Mouse (Mus musculus) erythroblast, adult 5-6 weeks (primary cell): ENCODE measurements around the gene Alox12. TPM values are rescaled to one million over a fixed set of nuclear protein-coding genes. Genes with fewer than 3 reads are reported as not detected.

Experiments used
- ATAC-seq: replicated peaks from 2 replicates; pipeline ENCODE4 v1.8.0; 2016; ENCODE audit warnings: moderate number of reproducible peaks, mild to moderate bottlenecking, moderate TSS enrichment, inconsistent platforms; ENCODE audit not compliant: poor library complexity, low FRiP score, severe bottlenecking
- total RNA-seq, 2 experiments: library from RNA; stranded (forward) in 1 of 2; stranded (reverse) in 1 of 2; fragments of 150-400 nt in 1 of 2; fragments of 200-764, 138-1000 nt in 1 of 2; gene quantifications; 2 replicates each; pipeline versions ENCODE4 v1.2.3 to v1.2.4; 2015 to 2017; ENCODE audit warnings: low replicate concordance in 2 of 2

Alox12 gene
- total RNA-seq, 2 experiments from 2014 or later, result 2.3 TPM; not detected in 1

DNA sequence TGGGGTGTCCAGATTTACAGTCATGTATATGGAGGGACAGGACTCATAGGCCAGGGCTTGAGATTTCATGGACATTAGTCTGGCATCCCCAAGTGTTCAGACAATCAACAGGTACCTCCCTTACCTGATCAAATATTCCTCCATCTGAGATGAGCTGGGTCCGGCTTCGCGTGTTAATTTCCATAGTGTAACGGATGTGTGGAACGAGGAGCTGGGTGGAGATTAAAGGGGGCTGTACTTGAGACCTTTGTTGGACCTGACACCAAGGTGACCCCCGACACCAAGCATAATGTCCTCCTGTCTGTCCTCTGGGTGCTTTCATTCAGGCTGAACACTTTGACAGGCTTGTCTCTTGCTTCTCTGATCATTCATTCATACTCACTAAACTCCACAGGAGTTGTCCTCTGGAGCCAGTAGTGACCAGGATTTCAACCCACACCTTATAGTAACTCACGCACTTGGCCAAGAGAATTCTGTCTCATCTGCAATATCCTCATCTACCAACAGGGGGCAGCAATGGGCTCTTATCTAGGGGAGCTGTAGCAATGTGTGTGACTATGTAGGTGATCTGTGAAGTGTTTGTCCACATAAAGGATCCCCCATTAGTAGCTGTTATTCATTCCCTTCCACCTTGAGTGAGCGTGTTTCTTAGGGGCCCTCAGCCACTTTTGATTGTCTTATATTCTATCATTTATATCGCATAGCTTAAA is 7.9 kb downstream of the Alox12 start:
- ATAC-seq, result peak; percentile 69; the same call in 1 of the 2 replicates

DNA sequence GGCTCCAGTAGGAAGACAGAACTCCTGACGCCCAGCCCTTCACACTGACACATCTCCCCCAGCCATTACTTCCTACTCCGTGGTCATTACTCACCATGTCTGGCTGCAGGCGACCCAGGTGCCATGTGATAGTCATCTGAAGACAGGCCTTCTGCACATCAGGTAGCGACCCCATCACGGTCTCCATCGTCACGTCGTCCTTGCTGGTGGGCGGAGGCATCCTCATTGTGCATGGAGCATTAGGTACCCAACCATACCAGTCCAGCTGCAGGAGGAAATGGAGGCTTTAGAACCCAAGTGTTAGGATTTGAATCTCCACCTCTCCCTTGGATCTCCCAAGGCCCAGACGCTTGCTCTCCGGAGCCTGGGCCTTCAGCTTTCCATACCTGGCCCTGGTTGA is 12.6 kb downstream of the Alox12 start:
- ATAC-seq, result no peak

DNA sequence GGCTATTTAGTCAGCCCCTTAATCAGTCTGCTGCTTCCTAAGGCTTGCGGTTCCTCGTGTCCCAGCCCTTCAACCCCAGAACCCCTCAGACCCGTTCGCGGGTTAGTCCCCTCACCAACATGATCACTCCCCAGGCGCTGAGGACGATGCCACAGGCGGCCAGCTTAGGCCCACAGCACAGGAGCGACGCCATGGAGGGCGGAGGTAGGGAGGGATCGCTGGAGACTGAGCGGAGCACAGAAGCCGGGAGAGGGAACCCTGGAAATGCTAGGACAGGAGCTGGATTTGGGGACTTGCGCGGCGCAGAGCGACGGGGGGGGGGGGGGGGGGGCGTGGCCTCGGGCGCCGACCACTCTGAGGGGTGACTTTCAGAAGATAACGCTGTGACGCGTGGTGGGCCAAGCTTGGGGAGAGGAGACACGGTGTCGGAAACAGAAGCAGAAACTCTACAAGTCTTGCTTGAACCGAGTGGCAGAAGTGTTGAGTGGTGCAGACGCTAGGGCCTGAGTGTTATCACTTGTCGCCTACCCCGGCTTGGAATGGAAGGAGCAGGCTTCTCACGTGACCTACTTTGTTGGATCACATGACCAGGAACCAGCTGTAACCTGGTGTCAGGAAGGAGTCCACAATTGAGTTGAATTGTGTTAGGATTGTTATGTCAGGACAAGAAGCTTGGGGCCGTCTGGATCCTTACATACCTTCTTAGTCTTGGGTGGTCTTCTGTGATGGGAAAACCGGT is 15.4 kb downstream of the Alox12 start, which contains the start of the genes Gm21988 and Rnasek:
Gene Gm21988, minus strand, starts transcription at position 290 of the 739 bp plus-strand sequence.
Gene Rnasek, minus strand, starts transcription at position 302 of the 739 bp plus-strand sequence.
- peak; percentile 71 for ATAC-seq

- peak; percentile 18 for ATAC-seq
Measured at GRCm38 (mm10) chr11:70238591-70239440, 16.3 kb downstream of the Alox12 start.

GRCm38 (mm10) chr11:70237457-70238167 is 17.5 kb downstream of the Alox12 start, which contains the start of gene 0610010K14Rik:
Gene 0610010K14Rik (minus strand): TSS chr11:70237914.
- ATAC-seq, result peak; percentile 84

DNA sequence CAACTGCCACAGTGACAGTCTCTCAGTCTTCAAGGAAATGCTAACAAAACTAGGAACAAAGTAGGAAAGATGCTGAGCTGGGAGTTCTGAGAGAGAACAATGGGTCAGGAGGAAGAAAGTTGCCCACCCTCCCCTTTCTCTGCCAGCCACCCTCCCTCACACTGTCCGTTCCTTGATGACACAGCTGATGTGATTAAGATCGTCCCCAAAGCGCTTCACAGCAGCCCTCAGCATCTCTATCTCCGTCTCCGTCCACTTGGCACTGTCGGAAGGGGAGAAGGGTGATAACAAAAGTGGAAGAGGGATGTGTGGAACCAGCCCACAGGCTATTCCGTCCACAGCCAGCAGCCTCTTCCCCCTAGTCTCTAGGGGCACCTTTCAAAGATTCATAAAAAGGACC is 18.4 kb downstream of the Alox12 start:
- ATAC-seq, result no peak

GRCm38 (mm10) chr11:70235254-70235900 is 19.8 kb downstream of the Alox12 start:
- ATAC-seq, result no peak

GRCm38 (mm10) chr11:70234497-70234896 is 20.7 kb downstream of the Alox12 start:
- ATAC-seq, result no peak

DNA sequence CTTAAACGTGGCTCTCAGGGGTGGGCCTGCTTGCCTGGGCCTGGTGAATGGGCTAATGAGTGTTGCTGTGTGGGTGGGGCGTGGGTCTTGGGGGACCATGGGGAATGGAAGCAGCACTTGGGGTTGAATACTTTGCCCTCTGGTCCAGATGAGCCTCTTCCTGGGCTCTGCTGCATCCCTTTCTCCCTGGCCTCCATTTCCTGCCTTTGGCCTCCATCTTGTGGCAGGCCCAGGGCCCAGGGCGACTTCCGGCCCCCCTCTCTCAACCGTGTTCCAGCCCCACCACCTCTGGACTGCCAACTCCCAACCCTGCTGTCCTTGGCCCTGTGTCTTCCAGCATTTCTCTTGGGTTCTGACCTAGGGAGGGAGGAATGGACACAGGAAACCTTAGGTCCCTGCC is 21.1 kb downstream of the Alox12 start:
- ATAC-seq, result no peak

GRCm38 (mm10) chr11:70233016-70233415 is 22.1 kb downstream of the Alox12 start:
- no peak for ATAC-seq

DNA sequence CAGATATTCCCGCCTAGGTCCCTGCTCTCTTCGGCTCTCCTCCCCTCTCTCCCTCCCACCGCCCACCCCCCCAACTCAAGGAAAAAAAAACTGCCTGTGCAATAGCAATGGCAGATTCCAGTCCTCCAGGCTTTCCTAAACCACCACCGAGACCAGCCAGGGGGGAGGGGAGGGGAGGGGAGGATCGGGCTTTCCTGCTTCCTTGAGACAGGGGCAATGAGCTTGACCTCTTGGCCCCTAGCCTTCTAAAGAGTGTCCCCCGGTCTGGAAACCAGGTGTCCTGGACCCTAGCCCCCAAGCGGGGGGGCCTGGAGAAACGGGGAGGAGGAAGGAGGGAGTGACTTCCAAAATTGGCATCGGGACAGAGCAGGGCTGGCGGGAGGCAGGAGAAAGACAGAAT is 22.6 kb downstream of the Alox12 start:
- ATAC-seq, result no peak

DNA sequence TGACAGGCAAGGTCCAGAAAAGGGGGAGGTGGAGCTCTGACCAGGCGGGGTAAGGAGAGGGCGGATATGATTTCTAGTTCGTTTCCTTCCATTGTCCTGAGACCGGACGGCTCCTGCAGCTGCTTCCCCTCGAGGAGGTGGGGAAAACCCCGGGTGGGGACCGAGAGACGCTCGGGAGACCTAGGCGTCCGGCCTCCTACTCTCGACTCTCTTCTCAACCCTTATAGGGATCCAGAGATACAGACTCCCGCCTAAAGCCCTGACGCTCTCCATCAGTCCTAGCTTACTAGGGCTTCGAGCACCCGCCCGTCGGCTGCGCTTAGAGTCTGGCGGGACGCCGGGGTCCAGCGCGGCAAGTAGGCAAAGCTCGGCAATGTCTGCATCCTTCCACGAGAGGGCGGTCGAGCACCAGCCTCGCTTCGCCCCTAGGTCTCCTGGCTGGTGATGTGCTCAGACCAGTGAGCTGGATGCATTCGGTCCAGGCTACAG is 24.9 kb downstream of the Alox12 start:
- peak; percentile 84 for ATAC-seq

GRCm38 (mm10) chr11:70229260-70230010 is 25.7 kb downstream of the Alox12 start, which contains the start of gene Bcl6b:
Gene Bcl6b (minus strand): TSS chr11:70229798.
- ATAC-seq, result peak; percentile 11; the same call in 1 of the 2 replicates

GRCm38 (mm10) chr11:70228828-70229227 is 26.3 kb downstream of the Alox12 start:
- peak; percentile 83 for ATAC-seq

- no peak for ATAC-seq
Measured at GRCm38 (mm10) chr11:70227661-70228245, 27.4 kb downstream of the Alox12 start.

DNA sequence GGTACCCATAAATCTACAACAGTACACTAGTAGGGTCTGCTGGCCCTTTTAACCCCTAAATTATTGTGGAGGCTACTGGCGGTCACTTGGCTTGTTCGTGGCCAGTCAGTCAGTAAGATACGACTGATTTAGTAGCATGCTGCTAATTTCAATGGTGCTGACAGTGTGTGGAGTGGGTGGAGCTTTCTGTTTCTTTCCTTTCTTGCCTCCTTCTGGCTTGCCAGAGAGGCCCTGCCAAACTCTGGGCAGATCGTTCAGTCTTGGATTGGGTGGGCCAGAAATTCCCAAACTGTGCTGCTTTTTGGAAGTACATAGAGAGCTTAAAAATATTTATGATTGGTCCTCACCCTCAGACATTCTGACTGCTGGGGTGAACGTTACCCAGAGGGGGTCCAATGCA is 28.0 kb downstream of the Alox12 start:
- ATAC-seq, result no peak

GRCm38 (mm10) chr11:70226602-70226890 is 28.6 kb downstream of the Alox12 start:
- no peak for ATAC-seq
